Mouse (Mus musculus): Measurements from ENCODE around the gene Pcna.
A peak's percentile ranks its signal among the peaks of the same experiment; 100 is the strongest.
"Not testable (repeated sequence)": the region's sequence is repeated elsewhere in the genome, so short reads cannot be mapped to it uniquely, and the experiment has no call there.

The Pcna gene

DNA sequence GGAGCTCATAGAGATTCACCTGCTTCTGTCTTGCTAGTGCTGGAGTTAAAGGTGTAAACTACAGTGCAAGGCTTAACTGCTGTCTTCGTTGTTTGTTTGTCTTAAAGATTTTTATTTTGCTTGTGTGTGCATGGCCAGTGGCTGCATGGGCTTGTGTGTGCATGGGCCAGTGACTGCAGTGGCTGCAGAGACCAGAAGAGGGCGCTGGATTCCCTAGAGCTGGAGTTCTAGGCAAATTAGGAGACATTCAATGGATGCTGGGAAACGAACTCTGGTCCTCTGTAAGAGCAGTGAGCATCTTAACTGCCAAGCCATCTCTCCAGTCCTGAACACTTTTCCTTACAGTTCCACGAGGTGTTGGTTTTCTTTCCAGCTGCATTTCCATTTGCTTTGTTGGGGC is 22.4 kb upstream of the Pcna start:
- no peak for DNase-seq

- no peak for DNase-seq
Measured at GRCm38 (mm10) chr2:132272694-132273389, 19.7 kb upstream of the Pcna start.

DNA sequence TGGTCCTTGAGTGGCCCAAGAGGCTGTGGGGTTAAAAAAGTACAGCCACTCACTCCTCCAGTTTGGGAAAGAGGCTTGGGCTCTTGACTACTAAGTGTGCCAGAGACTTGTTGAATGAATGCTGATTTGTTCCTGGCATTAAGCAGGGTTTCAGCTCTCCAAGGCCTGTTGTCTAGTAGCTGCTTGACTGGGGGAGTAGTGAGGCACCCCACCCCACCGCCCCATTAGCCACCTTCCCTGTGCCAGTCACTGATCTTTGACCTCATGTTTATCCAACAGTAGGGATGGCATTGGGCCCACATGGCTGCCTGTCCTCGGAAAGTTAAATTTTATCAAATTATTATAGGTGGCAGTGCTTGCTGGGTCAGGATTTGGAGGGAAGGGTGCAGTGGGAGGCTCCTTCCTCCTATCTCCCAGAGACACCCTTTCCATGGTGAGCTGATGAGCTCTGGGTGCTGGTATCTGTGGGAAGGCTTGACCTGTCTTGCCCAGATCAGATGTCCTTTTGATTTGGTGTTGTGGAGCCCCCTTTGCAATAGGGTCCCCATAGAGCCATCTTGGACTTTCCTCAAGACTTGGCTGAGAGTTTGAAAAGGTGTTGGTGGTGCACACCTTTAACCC is 17.3 kb upstream of the Pcna start:
- DNase-seq: peak; percentile 81

DNA sequence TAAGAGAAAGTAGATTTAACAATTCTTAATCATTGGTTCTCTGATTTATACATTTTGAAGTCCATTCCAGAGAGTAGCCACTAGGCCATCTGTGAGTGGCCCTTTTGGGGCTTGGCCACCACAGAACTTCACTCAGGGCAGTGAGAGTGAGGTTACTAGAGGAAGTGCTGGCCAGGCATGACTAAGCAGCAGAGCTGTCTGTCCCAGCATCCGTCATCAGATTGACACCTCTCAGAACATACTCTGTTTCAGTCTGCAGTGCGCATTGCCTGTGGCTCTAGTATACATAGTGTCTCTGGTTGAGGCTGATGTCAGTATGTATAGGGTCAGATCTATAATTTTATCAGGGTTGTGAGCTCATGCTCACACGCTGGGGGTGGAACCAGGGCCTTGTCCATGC is 16.1 kb upstream of the Pcna start:
- no peak for DNase-seq

DNA sequence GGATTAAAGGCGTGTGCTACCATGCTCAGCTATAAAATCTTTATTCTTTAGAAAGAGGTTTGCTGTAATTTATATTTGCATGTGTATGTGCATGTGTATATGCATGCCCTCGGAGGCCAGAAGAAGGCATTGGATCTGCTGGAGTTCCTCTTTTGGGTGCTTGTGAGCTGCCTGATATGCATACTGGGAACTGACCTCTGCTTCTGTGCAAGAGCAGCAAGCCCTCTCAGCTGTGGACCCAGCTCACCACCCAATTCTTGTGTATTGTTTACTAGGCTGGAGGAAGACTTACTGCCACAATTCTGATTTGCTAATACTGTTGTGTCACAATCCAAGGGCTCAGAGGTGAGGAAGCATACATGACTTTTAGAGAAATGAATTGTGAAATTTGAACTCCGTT is 13.0 kb upstream of the Pcna start:
- no peak for DNase-seq

DNA sequence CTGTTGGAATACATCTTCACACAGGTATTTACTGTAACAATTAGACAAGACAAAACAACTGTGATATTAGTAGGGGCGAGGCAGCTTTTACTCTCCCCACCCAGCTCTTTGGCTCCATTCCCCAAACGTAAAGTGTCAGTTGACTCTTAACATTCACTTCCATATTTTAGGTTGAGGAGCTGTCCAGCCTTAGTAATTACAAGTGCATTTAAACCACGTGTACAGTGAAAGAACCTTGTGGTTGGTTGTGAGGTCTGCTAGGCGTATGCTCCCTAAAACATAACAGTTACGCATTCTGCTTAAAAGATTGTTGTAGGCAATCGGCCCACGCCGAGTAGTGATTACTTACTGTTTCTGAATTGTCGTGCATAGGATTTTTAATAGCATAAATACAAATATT is 12.1 kb upstream of the Pcna start:
- DNase-seq: no peak

DNA sequence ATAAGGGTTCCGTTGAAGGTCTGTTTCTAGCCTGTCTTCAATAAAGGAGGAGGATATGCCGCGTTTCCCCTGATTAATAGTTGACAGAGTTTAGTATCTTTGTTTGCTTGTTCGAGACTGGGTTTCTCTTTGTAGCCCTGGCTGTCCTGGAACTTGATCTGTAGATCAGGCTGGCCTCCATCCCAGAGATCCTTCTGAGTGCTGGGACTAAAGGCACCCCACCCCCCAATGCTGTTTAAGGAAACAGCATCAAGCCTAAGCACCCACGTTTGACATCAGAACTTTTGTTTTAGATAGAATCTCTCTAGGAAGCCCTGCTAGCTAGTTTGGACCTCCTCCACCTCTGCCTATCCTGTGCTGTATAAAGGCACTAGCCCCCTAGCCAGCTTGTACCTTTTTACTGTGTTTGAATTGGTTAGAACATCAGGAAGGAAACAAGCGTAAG is 11.2 kb upstream of the Pcna start:
- DNase-seq: no peak

DNA sequence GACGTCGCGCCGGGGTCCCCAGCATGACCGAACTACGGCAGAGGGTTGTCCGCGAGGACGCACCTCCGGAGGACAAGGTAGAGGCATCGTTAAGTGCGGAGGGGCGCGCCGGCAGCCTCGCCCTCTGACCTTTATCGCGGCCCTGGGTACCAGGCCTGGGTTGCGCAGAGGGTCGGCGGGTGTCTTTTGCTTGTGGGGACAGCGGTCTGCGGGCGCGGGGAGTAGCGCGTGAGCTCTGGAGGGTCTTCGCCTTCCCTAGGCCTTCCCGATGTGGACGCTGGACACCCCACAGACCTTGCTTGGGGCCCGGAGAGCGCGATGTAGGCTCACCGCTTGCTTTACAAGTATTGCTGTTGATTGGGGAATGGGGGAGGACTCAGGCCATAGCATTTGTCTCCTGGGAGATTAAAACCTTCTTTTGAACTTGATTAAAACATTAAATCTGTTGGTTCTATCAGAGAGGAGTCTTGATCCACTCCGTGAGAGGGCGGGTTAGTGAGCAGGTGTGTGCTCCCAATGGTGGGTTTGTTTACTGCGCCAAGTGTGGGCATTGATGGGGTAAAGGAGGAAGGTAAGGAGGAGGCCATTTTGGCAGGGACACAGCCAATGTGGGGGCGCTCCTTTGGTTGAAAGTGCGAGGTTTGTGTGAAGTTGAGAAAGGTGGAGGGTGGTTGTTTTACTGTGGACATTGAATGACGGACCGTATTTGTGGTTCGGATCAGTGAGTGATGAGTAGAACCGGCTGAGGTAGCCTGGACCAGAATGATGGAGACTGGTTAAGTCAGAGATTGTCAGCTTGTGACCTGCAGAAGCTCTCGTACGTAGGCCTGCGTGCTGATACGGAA is 10.5 kb upstream of the Pcna start:
- peak; percentile 26 for DNase-seq

GRCm38 (mm10) chr2:132262879-132263398 is 9.8 kb upstream of the Pcna start, which contains the start of gene Cds2:
Cds2 (plus strand) TSS chr2:132263148.
- peak; percentile 99 for DNase-seq

GRCm38 (mm10) chr2:132262175-132262574 is 9.1 kb upstream of the Pcna start:
- no peak for DNase-seq

DNA sequence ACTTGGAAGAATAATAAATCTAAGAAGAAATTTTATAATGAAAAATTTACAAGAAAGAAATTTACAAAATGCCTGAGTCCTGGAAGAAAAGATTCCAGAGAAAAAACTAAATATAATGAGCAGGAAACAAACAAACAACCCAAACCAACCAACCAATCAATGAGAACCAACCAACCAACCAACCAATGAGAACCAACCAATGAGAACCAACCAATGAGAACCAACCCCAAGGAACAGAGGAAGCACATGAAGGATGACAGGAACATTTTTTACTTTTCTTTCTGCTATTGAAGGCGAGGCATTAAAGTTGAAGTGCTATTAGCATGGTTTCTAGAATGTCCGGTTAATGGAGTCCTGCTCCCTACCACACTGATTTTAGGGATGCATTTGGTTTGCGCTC is 7.5 kb upstream of the Pcna start:
- DNase-seq: no peak

DNA sequence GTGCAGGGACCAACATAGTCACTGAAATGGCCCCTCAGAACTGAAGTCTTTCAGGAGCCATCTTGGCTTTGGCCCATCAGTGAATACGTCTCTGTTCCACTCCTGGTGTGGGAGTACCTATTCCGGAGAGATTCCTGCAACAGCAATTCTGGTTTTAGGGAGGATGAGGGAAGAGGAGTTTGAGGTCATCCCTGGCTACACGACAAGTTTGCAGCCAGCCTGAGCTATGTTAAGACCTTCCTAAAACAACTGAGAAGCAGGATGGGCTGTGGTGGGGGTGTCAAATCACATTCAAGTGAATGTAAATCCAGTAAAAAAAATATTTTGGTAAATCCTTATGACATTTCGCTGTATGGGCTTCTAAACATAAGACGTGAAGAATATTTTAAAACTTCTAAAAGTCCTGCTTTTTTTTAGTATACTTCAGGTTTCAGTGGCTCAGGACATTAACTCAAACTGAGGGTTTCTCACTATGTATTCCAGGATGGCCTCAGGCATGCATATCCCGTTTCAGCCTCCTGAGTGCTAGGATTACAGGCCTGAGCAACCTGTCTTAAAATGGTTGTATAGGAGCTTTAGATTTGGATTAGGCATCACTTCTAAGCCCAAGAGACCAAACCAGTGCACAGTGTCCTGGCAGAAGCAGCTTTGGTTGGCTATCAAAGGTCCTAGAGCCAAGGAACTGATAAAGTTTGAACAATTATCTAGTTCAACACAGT is 4.4 kb upstream of the Pcna start:
- no peak for DNase-seq

- DNase-seq: no peak
Measured at GRCm38 (mm10) chr2:132253603-132254002, 489 bp upstream of the Pcna start.

GRCm38 (mm10) chr2:132251911-132252310 is 1.2 kb downstream of the Pcna start:
- no peak for DNase-seq

- peak; percentile 94 for DNase-seq
Measured at GRCm38 (mm10) chr2:132247539-132248313, 5.4 kb downstream of the Pcna start, which contains the start of gene Tmem230. Tmem230 (minus strand) TSS chr2:132247807.

GRCm38 (mm10) chr2:132243370-132243769 is 9.7 kb downstream of the Pcna start:
- DNase-seq: no peak

GRCm38 (mm10) chr2:132240457-132240856 is 12.7 kb downstream of the Pcna start:
- not testable (repeated sequence) for DNase-seq

DNA sequence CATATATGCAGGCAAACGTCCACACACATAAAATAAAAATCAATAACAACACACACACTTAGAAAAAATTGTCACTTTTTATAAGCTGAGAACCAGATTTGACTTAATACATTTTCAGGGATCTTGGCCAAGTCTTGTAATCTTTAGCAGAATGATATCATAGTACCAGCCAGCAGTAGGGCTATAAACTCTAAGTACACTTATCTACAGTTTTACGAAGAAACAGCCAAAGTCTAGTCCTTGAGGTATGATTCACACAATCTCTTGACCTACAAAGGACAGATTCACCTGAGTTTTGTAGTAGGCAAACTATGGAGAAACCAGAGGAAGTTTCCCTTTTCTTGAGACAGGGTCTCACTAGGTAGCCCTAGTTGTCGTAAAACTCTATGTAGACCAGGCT is 13.7 kb downstream of the Pcna start:
- not testable (repeated sequence) for DNase-seq

DNA sequence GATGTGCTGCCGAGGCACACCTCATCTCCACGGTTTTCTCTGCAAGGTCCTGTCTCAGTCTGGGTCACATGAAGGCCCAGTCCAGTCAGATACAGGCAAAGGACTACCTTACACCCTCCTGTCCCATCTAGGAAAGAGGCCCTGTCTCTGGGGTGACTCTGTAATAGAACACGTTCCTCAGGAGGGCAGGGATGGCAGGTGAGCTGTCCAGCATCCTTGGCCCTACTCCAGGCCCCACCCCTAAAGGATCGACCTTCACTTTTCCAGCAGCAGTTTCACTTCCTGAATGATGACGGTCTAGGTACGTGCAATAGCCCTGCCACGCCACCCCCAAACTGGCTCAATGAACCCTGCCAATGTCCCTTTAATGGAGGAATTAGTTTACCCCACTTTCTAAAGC is 17.1 kb downstream of the Pcna start:
- DNase-seq: no peak

GRCm38 (mm10) chr2:132235291-132235690 is 17.8 kb downstream of the Pcna start:
- no peak for DNase-seq

GRCm38 (mm10) chr2:132233985-132234765 is 18.9 kb downstream of the Pcna start:
- DNase-seq: peak; percentile 24
